Comparison of ENCODE assay signal across 27 mouse cellular contexts in the genomic region with DNA sequence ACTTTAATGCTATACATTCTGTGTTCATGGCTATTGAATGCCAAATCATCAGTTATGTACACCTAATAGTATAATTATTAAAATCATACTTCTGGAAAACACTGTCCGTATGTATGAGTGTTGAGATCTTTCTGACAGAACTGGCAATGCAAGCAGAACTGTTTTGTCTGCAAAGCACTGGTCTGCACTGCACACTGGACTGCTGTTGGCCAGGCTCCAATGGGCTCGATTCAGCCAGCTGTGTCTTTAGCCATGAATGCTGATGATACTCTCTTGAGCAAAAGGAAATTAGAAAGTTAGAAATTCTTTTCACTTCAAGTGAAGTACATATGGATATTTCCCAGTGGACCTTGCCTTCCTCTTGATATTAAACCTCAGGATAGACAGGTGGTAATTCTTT.
DNase-seq lines count a peak whose midpoint lies in the region; ATAC-seq lines count a peak whose summit lies in the region.
"Had no signal": no experiment of that assay in that cellular context is flagged by ENCODE, and none has a peak within 500 bp of the region (broad histone marks: within the 10 kb centered on the region; RNA-seq: fewer than 3 reads in every experiment).

No protein-coding gene starts in this region.

- no peak overlapping the region for H3K27ac ChIP-seq in kidney, embryonic 16.5 days (ENCODE audit: low read length)
- H3K27ac ChIP-seq: embryonic facial prominence, embryonic 13.5 days; forebrain, embryonic 13.5 days; limb, embryonic 13.5 days; liver, embryonic 12.5 days; midbrain, embryonic 13.5 days; neural tube, embryonic 12.5 days; stomach, embryonic 15.5 days had no signal

- H3K27me3 ChIP-seq in kidney, embryonic 16.5 days (ENCODE audit: insufficient read depth, low read length) = no peaks in the 10 kb centered on the region
- H3K27me3 ChIP-seq: embryonic facial prominence, embryonic 13.5 days; forebrain, embryonic 13.5 days; limb, embryonic 13.5 days; liver, embryonic 12.5 days; megakaryocyte, embryonic 14.5 days; midbrain, embryonic 13.5 days; neural tube, embryonic 12.5 days; stomach, embryonic 15.5 days had no signal

- H3K36me3 ChIP-seq in kidney, embryonic 16.5 days (ENCODE audit: insufficient read depth, low read length) = no peaks in the 10 kb centered on the region
- H3K36me3 ChIP-seq: embryonic facial prominence, embryonic 13.5 days; limb, embryonic 13.5 days; liver, embryonic 12.5 days; midbrain, embryonic 13.5 days; neural tube, embryonic 12.5 days; stomach, embryonic 15.5 days had no signal

- H3K4me2 ChIP-seq in kidney, embryonic 16.5 days (replicated peaks; ENCODE audit: low read depth, low read length) = no peak overlapping the region
- H3K4me2 ChIP-seq: embryonic facial prominence, embryonic 13.5 days; forebrain, embryonic 13.5 days; limb, embryonic 13.5 days; liver, embryonic 12.5 days; midbrain, embryonic 13.5 days; neural tube, embryonic 12.5 days; stomach, embryonic 15.5 days had no signal

- H3K4me3 ChIP-seq in kidney, embryonic 16.5 days (ENCODE audit: low read length) = no peak overlapping the region
- H3K4me3 ChIP-seq: embryonic facial prominence, embryonic 13.5 days; forebrain, embryonic 13.5 days; limb, embryonic 13.5 days; liver, embryonic 12.5 days; megakaryocyte, embryonic 14.5 days; midbrain, embryonic 13.5 days; neural tube, embryonic 12.5 days; stomach, embryonic 15.5 days had no signal

- DNase-seq in cerebellum, postnatal 10 days = peak; percentile 49 to 61
- DNase-seq in cerebellum, adult 9-10 months = no peak
- DNase-seq in heart, adult 18-20 months = peak; percentile 7 to 13
- DNase-seq in heart, adult 9 months (ENCODE audit: low spot score in 2 of 2) = no peak
- peak; percentile 10 for DNase-seq in kidney, postnatal 10 days
- peak; percentile 41 for DNase-seq in testis, postnatal 10 days (ENCODE audit: low spot score)
- no peak for DNase-seq in testis, postnatal 14 days (ENCODE audit: low spot score)
- DNase-seq: adrenal gland, postnatal 14 days; cerebellum, adult 9-11 months; kidney, adult 9 months; kidney, postnatal 36 days; layer of hippocampus, postnatal 36 days; lung, adult 18-20 months; lung, postnatal 36 days; thymus, adult 2 months; thymus, postnatal 4 days had no signal

- 77% methylated on average over 2 of the region's 2 CpGs for WGBS in kidney, embryonic 16.5 days

- no peak overlapping the region for H3K9ac ChIP-seq in kidney, embryonic 16.5 days (replicated peaks; ENCODE audit: low read length)
- H3K9ac ChIP-seq: embryonic facial prominence, embryonic 13.5 days; forebrain, embryonic 13.5 days; limb, embryonic 13.5 days; liver, embryonic 12.5 days; midbrain, embryonic 13.5 days; neural tube, embryonic 12.5 days; stomach, embryonic 15.5 days had no signal

- no peaks in the 10 kb centered on the region for H3K4me1 ChIP-seq in kidney, embryonic 16.5 days (ENCODE audit: insufficient read depth, low read length)
- H3K4me1 ChIP-seq: embryonic facial prominence, embryonic 13.5 days; forebrain, embryonic 13.5 days; limb, embryonic 13.5 days; liver, embryonic 12.5 days; megakaryocyte, embryonic 14.5 days; midbrain, embryonic 13.5 days; neural tube, embryonic 12.5 days; stomach, embryonic 15.5 days had no signal

- ATAC-seq in kidney, embryonic 16.5 days (ENCODE audit: low FRiP score, low TSS enrichment) = no peak
- ATAC-seq: forebrain, embryonic 13.5 days; hindbrain, embryonic 16.5 days; intestine, embryonic 16.5 days; liver, embryonic 12.5 days; midbrain, embryonic 13.5 days had no signal

- H3K9me3 ChIP-seq in kidney, embryonic 16.5 days (ENCODE audit: low read length) = no peaks in the 10 kb centered on the region
- H3K9me3 ChIP-seq: embryonic facial prominence, embryonic 13.5 days; forebrain, embryonic 13.5 days; limb, embryonic 13.5 days; liver, embryonic 12.5 days; megakaryocyte, embryonic 14.5 days; midbrain, embryonic 13.5 days; neural tube, embryonic 12.5 days; stomach, embryonic 15.5 days had no signal

Comparison
In these comparisons a context has a peak if more than half of its experiments do, and no peak if none do; other contexts are left out.
1. DNase-seq: peak in cerebellum, postnatal 10 days (2 of 2), heart, adult 18-20 months (2 of 2), kidney, postnatal 10 days (single experiment) and testis, postnatal 10 days (single experiment); none in cerebellum, adult 9-10 months (single experiment), heart, adult 9 months (0 of 2) and testis, postnatal 14 days (single experiment).